Mouse (Mus musculus) heart, postnatal 36 days (tissue): Measurements from ENCODE around the gene 1700001P01Rik. TPM values are rescaled to one million over a fixed set of nuclear protein-coding genes. Genes with fewer than 3 reads are reported as not detected.
A peak's percentile ranks its signal among the peaks of the same experiment; 100 is the strongest.

Source experiments
- DNase-seq, 2 experiments: peaks; one replicate each; pipeline ENCODE4 v3.0.0; 2021 to 2022
- intact Hi-C: fragments of 180-260 bp; cut with DNase I; formaldehyde crosslinking; loops from one replicate; pipeline ENCODE4 v1.15.1; 2025
- total RNA-seq, 2 experiments: library from RNA; stranded (reverse); gene quantifications; 2 replicates each; pipeline ENCODE4 v1.2.3; 2021

Gene 1700001P01Rik
- total RNA-seq, result not detected

GRCm38 (mm10) chr11:97775808-97776496, at the start of gene 1700001P01Rik:
TSS of gene 1700001P01Rik (minus strand) at chr11:97775918.
- intact Hi-C loops, result no loop called here
- no peak for DNase-seq

DNA sequence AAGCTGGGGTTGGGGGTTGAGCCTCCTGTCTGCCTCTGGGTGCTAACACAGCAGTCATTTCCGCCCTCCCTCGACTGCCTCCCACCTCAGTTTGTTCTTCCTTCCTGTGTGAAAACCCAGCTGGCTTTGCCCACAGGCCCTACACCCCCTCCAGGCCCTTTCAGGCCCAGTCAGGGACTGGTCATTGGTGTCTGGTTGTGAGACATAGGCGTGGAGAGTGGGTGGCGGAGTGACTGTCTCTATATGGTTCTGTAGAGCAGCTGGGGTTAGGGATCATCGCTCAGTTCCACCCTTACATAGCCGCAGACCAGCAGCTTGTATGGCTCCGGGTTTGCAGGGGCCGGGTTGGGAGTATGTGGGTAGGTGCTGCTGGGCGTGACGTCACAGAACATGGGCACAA, 49.6 kb upstream of the 1700001P01Rik start:
- intact Hi-C loops, result loop anchor here (2.0 kb wide), 1 partner anchor 16 kb away; the partner anchor contains the start of gene B230217C12Rik
- DNase-seq, result no peak

DNA sequence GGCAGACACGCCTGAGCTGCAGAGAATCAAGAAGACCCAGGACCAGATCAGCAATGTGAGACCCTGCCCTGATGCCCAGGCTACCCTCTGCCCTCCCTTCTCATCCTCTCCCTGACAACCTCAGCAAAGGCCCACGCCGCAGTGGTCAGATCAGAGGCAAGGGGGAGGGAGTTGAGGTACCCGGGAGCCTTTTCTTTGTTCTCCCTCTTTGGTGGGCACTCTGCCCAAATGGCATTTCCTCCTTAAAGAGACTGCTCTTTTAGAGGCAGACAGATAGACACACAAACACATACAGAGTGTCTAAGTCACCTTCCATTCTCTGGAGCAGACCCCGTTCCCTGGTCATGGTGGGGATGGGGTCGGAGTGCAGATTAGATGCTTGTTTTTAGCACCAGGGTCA, 49.2 kb upstream of the 1700001P01Rik start:
- intact Hi-C loops, result loop anchor here (2.0 kb wide), 1 partner anchor 16 kb away; the partner anchor contains the start of gene B230217C12Rik
- no peak for DNase-seq

- intact Hi-C loops, result loop anchor here (2.0 kb wide), 1 partner anchor 17 kb away; the partner anchor contains the start of gene B230217C12Rik
- DNase-seq, result no peak
Measured at GRCm38 (mm10) chr11:97824168-97824567, 48.5 kb upstream of the 1700001P01Rik start.

- intact Hi-C loops, result loop anchor here (2.0 kb wide), 1 partner anchor 22 kb away; no protein-coding TSS in a partner anchor
- DNase-seq, result no peak
Measured at GRCm38 (mm10) chr11:97822840-97823603, 47.3 kb upstream of the 1700001P01Rik start.

DNA sequence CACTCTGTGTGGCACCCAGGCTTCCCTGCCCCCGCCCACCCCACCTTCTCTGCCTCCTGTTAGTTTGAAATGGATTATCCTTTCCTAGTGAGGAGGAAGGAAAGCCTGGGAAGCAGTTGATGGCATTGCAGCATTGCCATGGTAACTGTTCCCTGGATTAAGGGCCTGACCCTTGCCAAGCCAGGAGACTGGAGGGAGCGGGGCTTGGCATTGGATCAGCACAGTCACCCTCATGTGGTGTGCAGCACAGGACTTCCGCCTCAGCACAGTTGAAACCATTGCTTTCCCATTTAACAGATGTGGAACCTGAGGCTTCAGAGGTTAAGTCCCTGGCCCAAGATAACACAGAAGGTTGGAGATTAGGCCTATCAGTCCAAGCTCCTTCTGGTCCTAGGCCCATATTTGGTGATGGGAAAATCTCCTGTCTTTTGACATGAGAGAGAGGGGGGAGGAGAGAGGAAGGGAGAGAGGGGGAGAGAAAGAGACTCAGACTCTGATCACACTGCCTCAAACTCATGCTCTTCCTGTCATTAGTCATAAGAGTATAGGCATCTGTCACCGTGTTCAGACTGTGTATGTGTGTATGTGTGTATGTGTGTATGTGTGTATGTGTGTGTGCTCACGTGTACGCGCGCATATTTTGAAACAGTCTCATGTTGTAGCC, 45.8 kb upstream of the 1700001P01Rik start:
- intact Hi-C loops, result loop anchor here (2.0 kb wide), 1 partner anchor 21 kb away; no protein-coding TSS in a partner anchor
- no peak for DNase-seq

GRCm38 (mm10) chr11:97820840-97821239, 45.1 kb upstream of the 1700001P01Rik start:
- peak; percentile 73 to 77 for DNase-seq
- intact Hi-C loops, result no loop called here

DNA sequence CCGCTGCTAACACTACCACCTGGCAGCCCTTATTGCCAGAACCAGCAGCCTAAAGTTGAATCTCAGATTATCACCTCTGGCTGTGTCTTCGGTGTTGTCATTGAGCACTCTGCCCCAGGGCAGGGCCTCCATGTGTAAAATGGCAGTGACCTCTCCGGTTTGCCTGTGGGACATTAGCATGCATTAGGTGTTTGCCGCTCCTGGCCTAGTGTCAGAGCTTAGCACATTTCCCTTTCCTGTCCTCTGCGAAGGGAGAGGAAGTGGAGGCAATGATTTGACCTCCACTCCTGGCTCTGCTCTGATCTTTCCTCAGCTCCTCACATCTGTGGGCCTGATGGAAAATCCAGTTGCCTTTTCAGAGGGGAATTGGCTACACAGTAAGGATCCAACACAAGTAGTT, 44.2 kb upstream of the 1700001P01Rik start:
- intact Hi-C loops, result no loop called here
- DNase-seq, result no peak

DNA sequence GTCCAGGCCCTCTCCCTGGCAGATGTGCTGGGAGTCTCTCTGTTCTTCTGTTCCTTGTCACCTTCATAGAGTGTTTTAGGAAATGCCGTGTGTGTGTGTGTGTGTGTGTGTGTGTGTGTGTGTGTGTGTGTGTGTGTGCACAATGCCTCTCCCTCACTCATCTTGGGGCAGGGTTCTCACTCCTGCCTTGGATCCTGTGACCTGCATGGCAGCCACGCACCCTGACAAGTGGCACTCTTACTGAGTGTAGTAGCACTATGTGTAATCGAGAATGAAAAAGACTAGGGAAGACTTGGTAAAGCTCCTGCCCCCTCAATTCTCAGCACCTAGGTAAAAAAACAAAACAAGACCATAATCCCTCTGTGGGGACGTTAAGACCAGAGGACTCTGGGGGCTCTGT, 43.4 kb upstream of the 1700001P01Rik start:
- intact Hi-C loops, result no loop called here

GRCm38 (mm10) chr11:97818571-97818970, 42.9 kb upstream of the 1700001P01Rik start:
- no peak for DNase-seq
- intact Hi-C loops, result no loop called here

More for the DNA sequence above, 43.4 kb upstream of the 1700001P01Rik start:
- no peak for DNase-seq

- DNase-seq, result no peak
- intact Hi-C loops, result no loop called here
Measured at GRCm38 (mm10) chr11:97818003-97818402, 42.3 kb upstream of the 1700001P01Rik start.

DNA sequence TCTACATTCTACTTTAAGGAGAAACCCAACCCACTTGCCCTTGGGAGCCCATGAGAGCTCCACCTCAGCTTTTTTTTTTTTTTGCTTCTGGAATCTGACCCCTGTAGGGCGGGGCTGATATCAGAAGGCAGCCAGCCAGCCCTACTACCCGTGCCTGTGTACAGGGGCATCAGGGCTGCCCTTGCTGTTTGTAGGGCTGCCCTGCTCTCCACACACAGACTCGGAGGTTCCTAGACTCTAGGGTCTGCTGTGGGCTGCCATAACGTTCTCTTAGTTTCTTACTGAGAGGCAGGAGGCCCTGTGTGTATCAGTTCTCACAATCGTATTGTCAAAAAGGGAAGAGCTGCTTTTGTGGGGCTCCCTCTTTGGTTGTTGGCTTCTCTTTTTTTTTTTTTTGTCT, 41.7 kb upstream of the 1700001P01Rik start:
- intact Hi-C loops, result no loop called here
- DNase-seq, result no peak

DNA sequence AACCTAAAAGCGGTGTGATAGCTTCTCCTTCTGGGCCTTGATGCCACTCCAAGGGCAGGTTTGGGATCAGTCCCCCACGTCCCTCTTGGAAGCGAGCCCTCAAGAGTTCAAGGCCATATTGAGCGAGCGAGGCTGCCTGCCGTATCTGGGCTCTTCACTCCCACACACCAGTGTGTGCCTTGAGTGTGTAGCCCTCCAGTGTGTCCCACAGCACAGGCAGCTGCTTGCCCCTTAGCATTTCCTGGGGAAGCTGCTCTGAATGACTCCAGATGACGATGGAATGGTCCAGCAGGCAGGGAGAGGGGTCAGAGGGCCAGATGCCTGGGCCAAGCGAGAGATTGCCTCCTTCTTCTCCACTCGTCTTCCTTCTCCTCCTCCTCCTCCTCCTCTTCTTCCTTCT, 41.2 kb upstream of the 1700001P01Rik start:
- no peak for DNase-seq
- intact Hi-C loops, result no loop called here

DNA sequence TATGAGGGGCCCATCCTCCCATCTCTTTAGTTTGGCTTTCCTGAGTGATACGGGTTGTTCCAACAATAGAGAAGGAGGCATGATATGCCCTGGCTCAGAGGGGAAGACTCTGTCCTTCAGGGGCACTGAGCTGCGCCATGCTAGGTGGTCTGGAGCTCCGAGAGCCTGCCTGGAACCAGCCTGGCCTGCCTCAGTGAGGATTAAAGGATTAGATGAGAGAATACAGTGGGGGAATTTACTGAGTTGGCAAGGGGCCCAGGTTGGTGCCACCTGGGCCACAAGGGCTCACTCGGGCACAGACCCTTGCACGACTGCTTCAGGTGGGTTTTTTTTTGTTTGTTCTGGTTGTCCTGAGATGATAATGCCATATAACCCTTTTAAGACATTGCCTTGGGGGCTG, 40.5 kb upstream of the 1700001P01Rik start:
- intact Hi-C loops, result no loop called here
- DNase-seq, result no peak

DNA sequence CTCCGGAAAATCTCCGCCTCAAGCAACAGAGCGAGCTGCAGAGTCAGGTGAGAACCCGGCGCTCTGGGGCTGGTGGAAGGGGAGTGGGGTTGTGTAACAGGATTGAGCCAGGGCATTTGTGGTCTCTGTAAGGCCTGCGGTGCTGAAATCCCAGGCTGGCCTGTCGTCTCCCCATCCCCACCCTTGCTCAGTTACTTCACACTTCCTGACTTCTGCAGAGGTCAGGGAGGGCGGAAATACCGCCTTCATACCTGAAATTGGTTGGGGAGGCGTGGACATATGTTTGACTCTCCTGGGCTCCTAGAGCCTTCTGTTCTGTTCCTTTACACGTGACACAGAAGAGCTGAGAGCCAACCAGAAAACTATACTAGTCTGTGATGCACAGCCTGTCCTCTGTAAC, 40.0 kb upstream of the 1700001P01Rik start:
- intact Hi-C loops, result no loop called here
- no peak for DNase-seq

- intact Hi-C loops, result no loop called here
- DNase-seq, result no peak
Measured at GRCm38 (mm10) chr11:97813746-97814515, 38.2 kb upstream of the 1700001P01Rik start.

DNA sequence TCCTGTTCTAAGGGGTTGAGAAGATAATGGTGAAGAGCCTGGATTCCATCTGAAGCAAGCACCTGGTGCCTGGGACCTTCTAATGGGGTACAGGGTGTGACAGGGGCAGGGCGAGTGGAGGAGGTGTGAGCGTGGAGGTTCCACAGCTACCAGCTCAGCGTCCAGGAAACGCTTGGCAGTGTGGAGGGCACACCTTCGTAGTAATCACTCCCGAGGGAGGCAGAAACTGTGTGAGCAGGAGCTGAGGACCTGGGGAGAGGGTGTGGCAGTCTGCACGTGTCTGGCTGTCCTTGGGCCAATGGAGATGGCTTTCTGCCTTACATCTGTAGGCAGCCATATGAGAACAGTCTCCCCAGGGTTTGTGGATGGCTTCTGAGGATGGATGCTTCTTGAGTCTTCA, 37.4 kb upstream of the 1700001P01Rik start:
- DNase-seq, result no peak
- intact Hi-C loops, result no loop called here

DNA sequence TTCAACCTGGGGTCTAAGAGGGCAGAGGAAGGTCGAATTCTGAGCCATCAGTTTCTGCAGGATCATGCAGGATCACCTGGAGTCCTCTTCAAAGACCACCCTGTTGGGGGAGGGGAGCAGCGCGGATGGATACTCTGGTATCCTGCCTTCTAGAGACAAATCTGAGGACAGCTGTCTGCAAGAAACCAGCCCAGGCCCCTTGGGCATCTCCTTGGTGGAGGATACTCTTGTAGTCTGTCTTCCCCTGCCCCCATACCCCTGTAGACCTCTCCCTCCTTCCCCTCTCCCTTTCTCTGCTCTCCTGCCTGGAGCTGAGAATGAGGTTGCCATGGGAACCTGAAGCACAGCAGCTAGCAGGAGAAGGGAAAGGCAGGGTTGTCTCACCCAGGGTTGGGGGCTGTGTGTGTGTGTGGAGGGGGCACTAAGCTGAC, 36.8 kb upstream of the 1700001P01Rik start:
- no peak for DNase-seq
- intact Hi-C loops, result no loop called here

DNA sequence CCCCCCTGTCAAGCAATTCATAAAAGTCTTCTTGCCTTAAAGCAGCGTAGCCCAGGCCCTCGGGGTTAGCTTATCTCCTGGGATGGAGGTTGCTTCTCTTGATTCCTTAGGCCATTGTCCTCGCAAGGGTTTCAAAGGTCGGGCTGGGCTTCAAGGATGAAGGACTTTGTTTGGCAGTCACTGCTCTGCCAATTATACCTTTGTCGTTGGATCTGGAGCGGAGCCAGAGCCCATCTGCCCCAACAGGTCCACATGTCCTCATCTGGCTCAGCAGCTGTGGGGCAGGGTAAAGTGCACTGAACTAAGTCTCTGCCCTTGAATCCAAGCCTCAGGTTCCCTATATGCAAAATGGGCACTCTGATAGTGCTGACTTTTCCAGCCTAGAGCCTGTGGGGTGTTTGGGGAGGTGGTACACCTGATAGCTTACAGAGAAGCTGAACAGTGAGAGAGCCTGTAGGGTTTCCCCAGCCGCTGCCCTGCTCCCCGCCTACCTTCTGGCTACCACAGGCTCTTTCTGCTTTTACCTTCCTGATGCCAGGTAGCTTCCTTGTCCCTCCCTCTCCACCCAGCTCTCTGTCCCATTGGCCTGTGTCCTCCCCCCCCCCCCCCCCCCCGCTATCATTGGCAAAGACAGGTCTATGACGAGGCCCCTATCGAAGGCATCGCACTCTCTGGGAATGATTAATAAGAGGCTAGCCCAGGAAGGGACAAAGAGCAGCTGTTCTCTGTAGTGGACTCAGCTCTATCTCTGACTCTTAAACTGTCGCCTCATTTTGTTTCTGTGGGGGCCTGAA, 36.0 kb upstream of the 1700001P01Rik start:
- no peak for DNase-seq

DNA sequence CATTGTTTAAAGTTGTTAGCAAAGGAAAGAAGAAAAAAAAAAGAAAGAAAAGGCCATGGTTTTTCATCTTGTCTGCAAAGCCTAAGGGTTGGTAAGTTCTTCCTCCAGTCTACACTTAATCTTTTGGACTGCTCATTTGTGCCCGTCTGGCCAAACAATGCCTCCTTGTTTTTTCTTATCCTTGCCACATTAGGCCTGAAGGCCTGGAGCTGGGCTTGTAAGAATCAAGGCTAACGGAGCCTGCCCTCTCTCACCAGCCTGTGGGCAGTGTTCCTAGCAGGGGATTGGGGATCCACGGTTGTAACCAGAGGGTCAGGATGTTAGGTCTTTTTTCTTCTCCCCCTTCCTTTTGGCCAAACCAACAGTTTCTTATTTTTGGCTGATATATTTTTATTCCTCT, 35.3 kb upstream of the 1700001P01Rik start:
- intact Hi-C loops, result no loop called here
- DNase-seq, result no peak

More for the DNA sequence above, 36.0 kb upstream of the 1700001P01Rik start:
- intact Hi-C loops, result no loop called here
